Mouse (Mus musculus) v-Abl transformed pro-B cells (cell line): ENCODE results near the gene Nat9.

ENCODE experiments used
- in situ Hi-C, 2 experiments: fragments of 400-800 bp; cut with MboI; formaldehyde crosslinking; loops; one replicate each; pipeline ENCODE4 v1.15.1; 2025; ENCODE audit not compliant: unreplicated experiment in 2 of 2

Gene Nat9

GRCm38 (mm10) chr11:115160883-115161577 lies 26.6 kb downstream of the Nat9 start:
- in situ Hi-C loops, result loop anchor here (10.0 to 25.0 kb wide), 4 partner anchors 101 to 1474 kb away; partner anchors contain the start of genes Armc7 (in 1 of the 2), D11Wsu47e (in 1 of the 2), Fam104a (in 1 of the 2) and Grin2c (in 1 of the 2)

- in situ Hi-C loops, result loop anchor here (10.0 to 25.0 kb wide), 4 partner anchors 102 to 1473 kb away; partner anchors contain the start of genes Armc7 (in 1 of the 2), D11Wsu47e (in 1 of the 2), Fam104a (in 1 of the 2) and Grin2c (in 1 of the 2)
These were observed 27.5 kb downstream of the Nat9 start for GRCm38 (mm10) chr11:115160016-115160797.

GRCm38 (mm10) chr11:115157933-115158719 lies 29.5 kb downstream of the Nat9 start:
- in situ Hi-C loops, result loop anchor here in 1 of 2 experiments (25.0 kb wide), 2 partner anchors 104 to 1471 kb away; partner anchors contain the start of genes D11Wsu47e, Fam104a and Grin2c

- in situ Hi-C loops, result loop anchor here in 1 of 2 experiments (25.0 kb wide), 2 partner anchors 107 to 1468 kb away; partner anchors contain the start of genes D11Wsu47e, Fam104a and Grin2c
These were observed 32.5 kb downstream of the Nat9 start for GRCm38 (mm10) chr11:115155053-115155634.

GRCm38 (mm10) chr11:115153699-115154292 lies 33.9 kb downstream of the Nat9 start:
- in situ Hi-C loops, result loop anchor here (5.0 to 25.0 kb wide), 3 partner anchors 61 to 1466 kb away; partner anchors contain the start of genes Rab37 (in 2 of the 2), D11Wsu47e (in 1 of the 2), Fam104a (in 1 of the 2) and Grin2c (in 1 of the 2)

- in situ Hi-C loops, result loop anchor here (5.0 to 25.0 kb wide), 3 partner anchors 61 to 1466 kb away; partner anchors contain the start of genes Rab37 (in 2 of the 2), D11Wsu47e (in 1 of the 2), Fam104a (in 1 of the 2) and Grin2c (in 1 of the 2)
These were observed 34.6 kb downstream of the Nat9 start for GRCm38 (mm10) chr11:115153088-115153487.

- in situ Hi-C loops, result loop anchor here (5.0 to 25.0 kb wide), 3 partner anchors 60 to 1465 kb away; partner anchors contain the start of genes Rab37 (in 2 of the 2), D11Wsu47e (in 1 of the 2), Fam104a (in 1 of the 2) and Grin2c (in 1 of the 2)
These were observed 35.8 kb downstream of the Nat9 start for GRCm38 (mm10) chr11:115151755-115152429.

- in situ Hi-C loops, result loop anchor here (5.0 to 25.0 kb wide), 3 partner anchors 58 to 1463 kb away; partner anchors contain the start of genes Rab37 (in 2 of the 2), D11Wsu47e (in 1 of the 2), Fam104a (in 1 of the 2) and Grin2c (in 1 of the 2)
These were observed 36.9 kb downstream of the Nat9 start for GRCm38 (mm10) chr11:115150741-115151254.

GRCm38 (mm10) chr11:115147813-115148212 lies 39.8 kb downstream of the Nat9 start:
- in situ Hi-C loops, result no loop called here

GRCm38 (mm10) chr11:115141970-115142369 lies 45.7 kb downstream of the Nat9 start:
- in situ Hi-C loops, result no loop called here

GRCm38 (mm10) chr11:115138597-115139262 lies 48.9 kb downstream of the Nat9 start:
- in situ Hi-C loops, result no loop called here

GRCm38 (mm10) chr11:115133800-115134199 lies 53.9 kb downstream of the Nat9 start, which contains the start of gene Cd300lf:
TSS of gene Cd300lf (minus strand) at chr11:115133992.
- in situ Hi-C loops, result no loop called here
